Mouse (Mus musculus): ENCODE measurements around the gene Atp6v0a1.

DNA sequence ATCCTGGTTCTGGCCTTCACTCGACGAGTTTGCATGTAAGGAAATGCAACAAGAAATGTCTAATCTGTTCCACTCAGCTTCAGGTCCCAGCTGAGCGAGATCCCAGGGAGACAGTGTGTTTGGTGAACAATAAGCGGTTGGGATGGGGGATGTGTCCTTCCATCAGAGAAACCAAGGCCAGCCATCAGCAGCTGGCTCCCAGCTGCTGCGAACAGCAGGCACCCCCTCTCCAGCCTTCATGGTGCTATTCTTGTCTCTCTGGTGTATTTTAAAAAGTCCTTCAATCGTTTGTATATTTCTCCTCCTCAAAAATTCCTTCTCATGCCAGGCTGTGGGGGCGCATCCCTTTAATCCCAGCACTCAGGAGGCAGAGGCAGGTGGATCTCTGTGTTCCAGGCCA lies 34.0 kb upstream of the Atp6v0a1 start:
- TF ChIP-seq BHLHE40 (IDR thresholded peaks at IDR 0.05; ENCODE audit: low read depth, low read length) (no peak), ZC3H11A (IDR thresholded peaks at IDR 0.05; ENCODE audit: low read depth, low read length) (no peak), ZKSCAN1 (IDR thresholded peaks at IDR 0.05; ENCODE audit: borderline replicate concordance, low read depth, low read length) (no peak), MAX (IDR thresholded peaks at IDR 0.05; ENCODE audit: low read length) (no peak), CTCF (conservative IDR thresholded peaks at IDR 0.05 in 1 of 2, IDR thresholded peaks at IDR 0.05 in 1 of 2; ENCODE audit: low read depth in 2 of 2, low read length in 2 of 2) (no peak), POLR2A (IDR thresholded peaks at IDR 0.05; ENCODE audit: low read depth, low read length) (no peak), KAT2A (IDR thresholded peaks at IDR 0.05; ENCODE audit: insufficient replicate concordance, low read length) (no peak), UBTF (IDR thresholded peaks at IDR 0.05; ENCODE audit: low read depth, low read length) (no peak)

Measured in CH12.LX (cell line).